Mouse (Mus musculus) liver, embryonic 11.5 days (tissue): ENCODE measurements around the gene Apobec3. TPM values are rescaled to one million over a fixed set of nuclear protein-coding genes. Genes with fewer than 3 reads are reported as not detected.

Experiments
- ATAC-seq: fragments of 200-750 bp; cut with Nextera tagmentation; replicated peaks from 2 replicates; pipeline ENCODE4 v1.8.0; 2017; ENCODE audit warnings: moderate number of reproducible peaks, mild to moderate bottlenecking, moderate TSS enrichment, moderate library complexity; ENCODE audit not compliant: low FRiP score
- DNase-seq: peaks from one replicate; pipeline ENCODE4 v3.0.0-alpha.2; 2017; ENCODE audit warnings: low spot score
- H3K27ac ChIP-seq: fragments of 300-500 bp; sonication (generic); 2 replicates; pipeline ENCODE4 v1.5.1; 2014; ENCODE audit warnings: mild to moderate bottlenecking, low read depth, low read length, control low read depth
- H3K27me3 ChIP-seq: fragments of 300-500 bp; sonication (generic); replicated peaks from 2 replicates; pipeline ENCODE4 v1.6.1; 2014; ENCODE audit warnings: low read length, mixed read lengths; ENCODE audit not compliant: control insufficient read depth, insufficient read depth
- H3K36me3 ChIP-seq: fragments of 300-500 bp; sonication (generic); 2 replicates; pipeline ENCODE4 v1.6.1; 2014; ENCODE audit warnings: mild to moderate bottlenecking, low read length, moderate library complexity, mixed read lengths; ENCODE audit not compliant: control insufficient read depth, insufficient read depth
- H3K4me1 ChIP-seq: fragments of 300-500 bp; sonication (generic); replicated peaks from 2 replicates; pipeline ENCODE4 v1.6.1; 2014; ENCODE audit warnings: low read length, mixed read lengths; ENCODE audit not compliant: control insufficient read depth, insufficient read depth
- H3K4me2 ChIP-seq: fragments of 300-500 bp; sonication (generic); 2 replicates; pipeline ENCODE4 v1.6.1; 2014; ENCODE audit warnings: mild to moderate bottlenecking, control low read depth, moderate library complexity
- H3K4me3 ChIP-seq: fragments of 300-500 bp; sonication (generic); 2 replicates; pipeline ENCODE4 v1.5.1; 2014; ENCODE audit warnings: low read depth, low read length, control low read depth
- H3K9ac ChIP-seq: fragments of 300-500 bp; sonication (generic); 2 replicates; pipeline ENCODE4 v1.6.1; 2014; ENCODE audit warnings: low read depth, low read length, control low read depth
- H3K9me3 ChIP-seq: fragments of 300-500 bp; sonication (generic); 2 replicates; pipeline ENCODE4 v1.6.1; 2016; ENCODE audit warnings: low read length, inconsistent platforms, mixed read lengths; ENCODE audit not compliant: control insufficient read depth
- WGBS: fragments of 180-500 bp; shearing (Covaris S2); extraction: QIAGEN DNeasy Blood & Tissue Kit; methylation state at CpG from one replicate; pipeline ENCODE4 v1.1.7; 2014; 5-methylcytosine and 5-hydroxymethylcytosine counted together
- polyA plus RNA-seq: library from polyadenylated mRNA; unstranded; fragments of >200 nt; fragmentation: Nextera tagmentation; extraction: Ambion mirVana; gene quantifications from 2 replicates; pipeline ENCODE4 v1.2.1, GENCODE M21; 2014

Apobec3 gene
- polyA plus RNA-seq, 1 experiment from 2014 or later = 72.8 TPM

GRCm38 (mm10) chr15:79953470-79953869 is 62.0 kb downstream of the Apobec3 start:
- Histone ChIP-seq H3K4me3 (no peak overlapping the region), H3K36me3 (no peaks in the 10 kb centered on the region), H3K4me2 (no peak overlapping the region), H3K27me3 (no peaks in the 10 kb centered on the region), H3K4me1 (peaks cover 17% of the 10 kb centered on the region), H3K27ac (no peak overlapping the region), H3K9ac (no peak overlapping the region), H3K9me3 (no peaks in the 10 kb centered on the region)
- DNase-seq = no peak
- no peak for ATAC-seq
- 69% methylated on average over 7 of the region's 7 CpGs for WGBS

GRCm38 (mm10) chr15:79956559-79956958 is 65.1 kb downstream of the Apobec3 start:
- H3K36me3 ChIP-seq = no peaks in the 10 kb centered on the region
- H3K4me1 ChIP-seq = peaks cover 7% of the 10 kb centered on the region; the same call in 1 of the 2 replicates
- 57% methylated on average over 8 of the region's 8 CpGs for WGBS
- no peak overlapping the region for H3K4me3 ChIP-seq
- H3K27me3 ChIP-seq = no peaks in the 10 kb centered on the region
- no peak for DNase-seq
- no peak overlapping the region for H3K27ac ChIP-seq
- H3K9ac ChIP-seq = no peak overlapping the region
- no peaks in the 10 kb centered on the region for H3K9me3 ChIP-seq
- H3K4me2 ChIP-seq = no peak overlapping the region
- no peak for ATAC-seq

GRCm38 (mm10) chr15:79958418-79958817 is 67.0 kb downstream of the Apobec3 start:
- no peak for DNase-seq
- Histone ChIP-seq H3K9me3 (no peaks in the 10 kb centered on the region), H3K4me2 (no peak overlapping the region), H3K9ac (no peak overlapping the region), H3K36me3 (no peaks in the 10 kb centered on the region), H3K27ac (no peak overlapping the region), H3K4me1 (no peaks in the 10 kb centered on the region), H3K4me3 (no peak overlapping the region), H3K27me3 (no peaks in the 10 kb centered on the region)
- ATAC-seq = no peak
- 46% methylated on average over 3 of the region's 3 CpGs for WGBS

GRCm38 (mm10) chr15:79961366-79961921 is 70.0 kb downstream of the Apobec3 start:
- no peak for DNase-seq
- no peak overlapping the region for H3K4me3 ChIP-seq
- WGBS = 77% methylated on average over 9 of the region's 9 CpGs

GRCm38 (mm10) chr15:79962661-79963060 is 71.2 kb downstream of the Apobec3 start:
- DNase-seq = no peak
- H3K9ac ChIP-seq = no peak overlapping the region
- no peaks in the 10 kb centered on the region for H3K27me3 ChIP-seq
- H3K4me2 ChIP-seq = no peak overlapping the region
- H3K4me1 ChIP-seq = no peaks in the 10 kb centered on the region
- no peaks in the 10 kb centered on the region for H3K9me3 ChIP-seq
- H3K4me3 ChIP-seq = no peak overlapping the region
- no peak overlapping the region for H3K27ac ChIP-seq
- WGBS = 87% methylated on average over 18 of the region's 18 CpGs
- ATAC-seq = no peak
- H3K36me3 ChIP-seq = no peaks in the 10 kb centered on the region

More at GRCm38 (mm10) chr15:79961366-79961921, 70.0 kb downstream of the Apobec3 start:
- Histone ChIP-seq H3K9ac (no peak overlapping the region), H3K4me2 (no peak overlapping the region), H3K36me3 (no peaks in the 10 kb centered on the region), H3K27me3 (no peaks in the 10 kb centered on the region), H3K27ac (no peak overlapping the region), H3K9me3 (no peaks in the 10 kb centered on the region), H3K4me1 (no peaks in the 10 kb centered on the region)
- no peak for ATAC-seq

GRCm38 (mm10) chr15:79964376-79964775 is 72.9 kb downstream of the Apobec3 start:
- Histone ChIP-seq H3K4me3 (no peak overlapping the region), H3K27ac (no peak overlapping the region), H3K9ac (no peak overlapping the region), H3K4me1 (no peaks in the 10 kb centered on the region), H3K27me3 (no peaks in the 10 kb centered on the region), H3K36me3 (no peaks in the 10 kb centered on the region), H3K9me3 (no peaks in the 10 kb centered on the region), H3K4me2 (no peak overlapping the region)
- whole genome bisulfite sequencing = 87% methylated on average over 7 of the region's 7 CpGs
- ATAC-seq = no peak
- DNase-seq = no peak

Other genes starting within 250 kb of the Apobec3 start
- gene Fam227a, start 232.7 kb upstream of the Apobec3 start, polyA plus RNA-seq = 0.32 and 0.74 TPM in 2 replicates
- gene Cby1, start 232.5 kb upstream of the Apobec3 start, polyA plus RNA-seq = 32.9 and 34.1 TPM in 2 replicates
- 306 and 326 TPM in 2 replicates for gene Tomm22, start 220.8 kb upstream of the Apobec3 start, polyA plus RNA-seq
- gene Josd1, start 203.7 kb upstream of the Apobec3 start, polyA plus RNA-seq = 25.9 and 28.3 TPM in 2 replicates
- 58.8 and 61.8 TPM in 2 replicates for gene Gtpbp1, start 200.8 kb upstream of the Apobec3 start, polyA plus RNA-seq
- 2.2 and 2.5 TPM in 2 replicates for gene Sun2, start 149.1 kb upstream of the Apobec3 start, polyA plus RNA-seq
- gene Dnal4, start 113.8 kb upstream of the Apobec3 start, polyA plus RNA-seq = 25.0 and 28.6 TPM in 2 replicates
- 0.27 and 0.43 TPM in 2 replicates for gene Nptxr, start 86.9 kb upstream of the Apobec3 start, polyA plus RNA-seq
- not detected in 2 replicates for gene Npcd, start 57.4 kb upstream of the Apobec3 start, polyA plus RNA-seq
- 16.3 and 16.8 TPM in 2 replicates for gene Cbx6, start 57.0 kb upstream of the Apobec3 start, polyA plus RNA-seq
- 2.5 TPM in 2 replicates for gene Cbx7, start 79.5 kb downstream of the Apobec3 start, polyA plus RNA-seq
- 2.4 and 2.7 TPM in 2 replicates for gene Pdgfb, start 123.3 kb downstream of the Apobec3 start, polyA plus RNA-seq
- gene Syngr1, start 199.7 kb downstream of the Apobec3 start, polyA plus RNA-seq = 32.2 and 38.6 TPM in 2 replicates
- gene Rpl3, start 200.2 kb downstream of the Apobec3 start, polyA plus RNA-seq = 1,449 and 1,469 TPM in 2 replicates
- gene Tab1, start 241.5 kb downstream of the Apobec3 start, polyA plus RNA-seq = 25.9 and 28.7 TPM in 2 replicates